Mouse (Mus musculus): Measurements from ENCODE around the gene Barx2. TPM values are rescaled to one million over a fixed set of nuclear protein-coding genes. Genes with fewer than 3 reads are reported as not detected.
A peak's percentile ranks its signal among the peaks of the same experiment; 100 is the strongest.

Gene Barx2
- polyA plus RNA-seq, 1 experiment from 2014 or later: 5.5 TPM

DNA sequence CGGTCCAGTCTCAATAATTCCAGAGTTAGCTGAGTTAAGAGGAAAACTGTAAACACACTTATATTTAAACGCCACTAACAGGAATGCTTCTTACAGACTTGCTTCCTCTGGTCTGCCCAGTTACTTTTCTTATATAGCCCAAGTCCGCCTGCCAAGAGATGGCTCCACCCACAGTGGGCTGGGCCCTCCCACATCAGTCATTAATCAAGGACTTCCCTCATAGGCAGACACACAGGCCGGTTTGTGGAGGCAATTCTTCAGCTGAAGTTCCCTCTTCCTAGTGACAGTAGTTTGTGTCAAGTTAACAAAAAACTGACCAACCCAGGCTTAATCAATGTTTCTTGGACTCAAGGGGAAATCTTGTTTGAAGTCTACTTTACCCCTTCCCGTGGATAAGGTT is 18.4 kb upstream of the Barx2 start:
- no peak for DNase-seq (ENCODE audit: low spot score)
- H3K27me3 ChIP-seq (replicated peaks; ENCODE audit: control insufficient read depth, insufficient read depth, low read length): no peaks in the 10 kb centered on the region

DNA sequence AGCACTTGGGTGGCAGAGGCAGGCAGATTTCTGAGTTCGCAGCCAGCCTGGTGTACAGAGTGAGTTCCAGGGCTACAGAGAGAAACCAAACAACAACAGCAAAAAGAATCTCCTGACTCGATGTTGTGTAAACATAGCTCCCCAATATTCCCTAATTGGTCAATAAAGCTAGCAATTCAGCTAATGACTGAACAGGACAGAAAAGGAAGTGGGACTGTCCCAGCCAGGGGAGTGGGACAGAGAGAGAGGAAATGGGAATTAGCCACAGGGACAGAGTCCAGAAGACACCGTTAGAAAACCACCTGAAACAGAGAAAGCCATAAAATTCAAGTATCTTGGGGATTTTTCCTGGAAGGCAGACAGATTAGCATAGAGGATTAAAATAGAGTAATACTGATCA is 18.0 kb upstream of the Barx2 start:
- H3K4me1 ChIP-seq (ENCODE audit: control insufficient read depth, insufficient read depth, low read length): 0 out of 2 replicates have a peak, but pooled peaks cover 3% of the 10 kb centered on the region
- no peak overlapping the region for H3K27ac ChIP-seq (replicated peaks; ENCODE audit: low read depth, low read length)
- H3K36me3 ChIP-seq (ENCODE audit: control insufficient read depth, insufficient read depth, low read length): no peaks in the 10 kb centered on the region
- H3K27me3 ChIP-seq (replicated peaks; ENCODE audit: control insufficient read depth, insufficient read depth, low read length): no peaks in the 10 kb centered on the region
- DNase-seq (ENCODE audit: low spot score) (no peak), ATAC-seq (ENCODE audit: low read depth) (no peak)
- H3K9ac ChIP-seq (ENCODE audit: low read depth, low read length): no peak overlapping the region
- 65% methylated on average over 3 of the region's 3 CpGs for whole genome bisulfite sequencing
- H3K4me3 ChIP-seq (ENCODE audit: low read depth, low read length): no peak overlapping the region
- no peaks in the 10 kb centered on the region for H3K9me3 ChIP-seq (ENCODE audit: control insufficient read depth, low read length)
- H3K4me2 ChIP-seq (ENCODE audit: low read depth, low read length): no peak overlapping the region

More for the DNA sequence above, 18.4 kb upstream of the Barx2 start:
- 0 out of 2 replicates have a peak, but pooled peaks cover 3% of the 10 kb centered on the region for H3K4me1 ChIP-seq (ENCODE audit: control insufficient read depth, insufficient read depth, low read length)
- no peak overlapping the region for H3K4me2 ChIP-seq (ENCODE audit: low read depth, low read length)
- no peak overlapping the region for H3K9ac ChIP-seq (ENCODE audit: low read depth, low read length)
- H3K27ac ChIP-seq (replicated peaks; ENCODE audit: low read depth, low read length): no peak overlapping the region
- no peaks in the 10 kb centered on the region for H3K36me3 ChIP-seq (ENCODE audit: control insufficient read depth, insufficient read depth, low read length)
- ATAC-seq (ENCODE audit: low read depth): no peak
- WGBS: 58% methylated on average over 5 of the region's 5 CpGs
- H3K9me3 ChIP-seq (ENCODE audit: control insufficient read depth, low read length): no peaks in the 10 kb centered on the region
- no peak overlapping the region for H3K4me3 ChIP-seq (ENCODE audit: low read depth, low read length)

DNA sequence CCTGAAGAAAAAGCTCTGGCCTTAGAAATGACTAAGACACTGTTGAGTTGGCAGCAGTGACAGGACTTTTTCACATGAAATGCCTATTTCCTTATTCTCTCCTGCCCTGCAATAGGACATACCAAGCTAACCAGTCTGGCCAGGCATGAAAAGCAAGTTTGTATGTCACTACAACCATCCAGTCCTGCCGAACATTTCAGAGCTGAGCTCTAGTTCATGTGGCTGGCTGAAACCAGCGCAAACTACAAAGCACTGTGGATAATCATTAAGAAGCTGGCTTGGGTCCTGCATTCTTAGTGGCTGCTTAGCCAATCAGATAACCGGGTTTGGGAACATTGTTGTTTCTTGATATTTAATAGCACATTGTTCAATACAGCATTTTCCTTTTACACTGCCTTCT is 13.5 kb upstream of the Barx2 start:
- H3K27me3 ChIP-seq (replicated peaks; ENCODE audit: control insufficient read depth, insufficient read depth, low read length): 0 out of 2 replicates have a peak, but pooled peaks cover 2% of the 10 kb centered on the region
- peak; percentile 77 for DNase-seq (ENCODE audit: low spot score)

DNA sequence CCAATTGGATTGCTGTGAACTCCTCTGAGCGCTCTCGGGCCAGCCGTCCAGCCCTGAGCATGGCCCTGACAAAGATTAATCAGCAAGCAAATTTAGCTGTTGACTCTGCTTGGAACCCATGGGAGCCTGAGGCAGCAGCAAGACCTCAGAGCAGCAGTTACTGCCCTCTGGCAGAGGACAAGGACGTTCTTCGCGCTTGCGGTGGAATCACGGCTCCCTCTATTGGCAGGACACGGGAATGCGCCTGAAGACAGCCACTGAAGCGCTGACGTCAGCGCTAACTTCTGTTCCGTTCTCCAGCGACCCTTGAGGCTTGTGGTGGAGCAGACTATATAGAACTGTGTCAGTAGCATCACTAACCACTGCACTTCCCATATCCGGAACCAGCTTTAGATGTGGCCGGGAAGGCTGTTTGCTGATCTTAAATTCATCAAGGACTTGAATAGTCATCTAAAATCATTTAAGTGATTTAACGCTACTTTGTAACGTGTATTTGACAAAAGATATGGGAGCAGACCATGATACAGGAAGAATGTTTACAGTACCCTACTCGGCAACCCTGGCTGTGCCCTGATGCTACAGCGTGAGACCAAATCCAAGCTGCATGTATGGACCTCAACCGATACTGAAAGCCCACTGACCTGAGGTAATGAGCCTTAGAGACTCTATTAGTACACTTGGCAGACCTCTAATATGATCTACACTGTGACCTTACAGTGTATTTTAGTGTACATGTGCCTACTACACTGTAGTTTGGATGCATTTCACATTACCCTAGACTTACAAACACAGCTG is 12.8 kb upstream of the Barx2 start:
- Histone ChIP-seq H3K9ac (ENCODE audit: low read depth, low read length) (0 out of 2 replicates have a peak overlapping the region, but pooled peaks have one; percentile 1), H3K4me3 (ENCODE audit: low read depth, low read length) (no peak overlapping the region), H3K9me3 (ENCODE audit: control insufficient read depth, low read length) (no peaks in the 10 kb centered on the region), H3K36me3 (ENCODE audit: control insufficient read depth, insufficient read depth, low read length) (no peaks in the 10 kb centered on the region), H3K4me2 (ENCODE audit: low read depth, low read length) (peak overlapping the region; percentile 43), H3K4me1 (ENCODE audit: control insufficient read depth, insufficient read depth, low read length) (0 out of 2 replicates have a peak, but pooled peaks cover 3% of the 10 kb centered on the region), H3K27me3 (replicated peaks; ENCODE audit: control insufficient read depth, insufficient read depth, low read length) (0 out of 2 replicates have a peak, but pooled peaks cover 2% of the 10 kb centered on the region), H3K27ac (replicated peaks; ENCODE audit: low read depth, low read length) (no peak overlapping the region)
- peak; percentile 86 for DNase-seq (ENCODE audit: low spot score)
- 19% methylated on average over 22 of the region's 22 CpGs for WGBS
- peak; percentile 74 for ATAC-seq (ENCODE audit: low read depth)

More for the DNA sequence above, 13.5 kb upstream of the Barx2 start:
- H3K9ac ChIP-seq (ENCODE audit: low read depth, low read length): no peak overlapping the region
- 0 out of 2 replicates have a peak, but pooled peaks cover 3% of the 10 kb centered on the region for H3K4me1 ChIP-seq (ENCODE audit: control insufficient read depth, insufficient read depth, low read length)
- H3K4me2 ChIP-seq (ENCODE audit: low read depth, low read length): no peak overlapping the region
- no peak overlapping the region for H3K4me3 ChIP-seq (ENCODE audit: low read depth, low read length)
- 53% methylated on average over 3 of the region's 3 CpGs for WGBS
- ATAC-seq (ENCODE audit: low read depth): peak; percentile 69; the same call in 1 of the 2 replicates
- H3K9me3 ChIP-seq (ENCODE audit: control insufficient read depth, low read length): no peaks in the 10 kb centered on the region
- no peaks in the 10 kb centered on the region for H3K36me3 ChIP-seq (ENCODE audit: control insufficient read depth, insufficient read depth, low read length)
- no peak overlapping the region for H3K27ac ChIP-seq (replicated peaks; ENCODE audit: low read depth, low read length)

DNA sequence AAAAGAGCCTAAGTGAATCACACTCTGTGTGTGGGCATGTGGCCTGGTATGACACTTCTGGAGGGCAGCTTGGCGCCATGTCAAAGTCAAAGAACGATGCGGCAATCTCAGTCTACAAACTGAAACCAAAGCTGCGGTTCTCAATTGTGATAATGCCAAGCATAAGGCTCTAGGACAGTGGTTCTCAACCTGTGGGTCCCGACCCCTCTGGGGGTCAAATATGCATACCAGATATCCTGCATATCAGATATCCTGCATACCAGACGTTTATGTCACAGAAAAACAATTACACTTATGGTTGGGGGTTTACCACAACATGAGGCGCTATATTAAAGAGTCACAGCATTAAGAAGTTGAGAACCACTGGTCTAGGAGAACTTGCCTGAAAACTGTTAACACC is 10.3 kb upstream of the Barx2 start:
- peaks cover 16% of the 10 kb centered on the region for H3K27me3 ChIP-seq (replicated peaks; ENCODE audit: control insufficient read depth, insufficient read depth, low read length)
- H3K9ac ChIP-seq (ENCODE audit: low read depth, low read length): no peak overlapping the region
- H3K4me3 ChIP-seq (ENCODE audit: low read depth, low read length): no peak overlapping the region
- no peaks in the 10 kb centered on the region for H3K36me3 ChIP-seq (ENCODE audit: control insufficient read depth, insufficient read depth, low read length)
- 75% methylated on average over 7 of the region's 7 CpGs for WGBS
- no peak overlapping the region for H3K4me2 ChIP-seq (ENCODE audit: low read depth, low read length)
- no peak for ATAC-seq (ENCODE audit: low read depth)
- no peaks in the 10 kb centered on the region for H3K4me1 ChIP-seq (ENCODE audit: control insufficient read depth, insufficient read depth, low read length)
- H3K9me3 ChIP-seq (ENCODE audit: control insufficient read depth, low read length): no peaks in the 10 kb centered on the region
- no peak overlapping the region for H3K27ac ChIP-seq (replicated peaks; ENCODE audit: low read depth, low read length)
- no peak for DNase-seq (ENCODE audit: low spot score)

DNA sequence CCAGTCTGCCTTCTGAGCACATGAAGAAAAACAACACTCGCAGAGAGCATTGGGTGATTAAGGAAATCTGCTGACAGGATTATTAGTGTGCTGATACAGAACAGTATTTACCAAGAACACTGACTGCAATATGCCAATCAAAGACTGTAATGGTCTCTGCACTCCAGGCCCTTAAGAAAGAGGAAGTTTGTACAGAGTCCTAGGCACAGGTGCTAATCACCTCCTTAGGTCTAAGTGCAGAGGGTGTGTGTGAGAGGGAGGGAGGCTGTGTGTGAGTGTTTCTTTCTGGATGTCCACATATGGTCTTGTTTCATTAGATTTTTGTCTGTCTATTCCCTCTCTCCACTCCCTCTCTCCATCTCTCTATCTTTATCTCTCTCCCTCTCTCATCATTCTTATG is 6.5 kb upstream of the Barx2 start:
- peaks cover 49% of the 10 kb centered on the region for H3K27me3 ChIP-seq (replicated peaks; ENCODE audit: control insufficient read depth, insufficient read depth, low read length)
- no peaks in the 10 kb centered on the region for H3K9me3 ChIP-seq (ENCODE audit: control insufficient read depth, low read length)
- H3K27ac ChIP-seq (replicated peaks; ENCODE audit: low read depth, low read length): no peak overlapping the region
- H3K4me3 ChIP-seq (ENCODE audit: low read depth, low read length): no peak overlapping the region
- no peak overlapping the region for H3K4me2 ChIP-seq (ENCODE audit: low read depth, low read length)
- H3K4me1 ChIP-seq (ENCODE audit: control insufficient read depth, insufficient read depth, low read length): 0 out of 2 replicates have a peak, but pooled peaks cover 4% of the 10 kb centered on the region
- no peak overlapping the region for H3K9ac ChIP-seq (ENCODE audit: low read depth, low read length)
- WGBS: 46% methylated on average over 1 of the region's 1 CpGs
- no peaks in the 10 kb centered on the region for H3K36me3 ChIP-seq (ENCODE audit: control insufficient read depth, insufficient read depth, low read length)
- no peak for ATAC-seq (ENCODE audit: low read depth)
- DNase-seq (ENCODE audit: low spot score): no peak

DNA sequence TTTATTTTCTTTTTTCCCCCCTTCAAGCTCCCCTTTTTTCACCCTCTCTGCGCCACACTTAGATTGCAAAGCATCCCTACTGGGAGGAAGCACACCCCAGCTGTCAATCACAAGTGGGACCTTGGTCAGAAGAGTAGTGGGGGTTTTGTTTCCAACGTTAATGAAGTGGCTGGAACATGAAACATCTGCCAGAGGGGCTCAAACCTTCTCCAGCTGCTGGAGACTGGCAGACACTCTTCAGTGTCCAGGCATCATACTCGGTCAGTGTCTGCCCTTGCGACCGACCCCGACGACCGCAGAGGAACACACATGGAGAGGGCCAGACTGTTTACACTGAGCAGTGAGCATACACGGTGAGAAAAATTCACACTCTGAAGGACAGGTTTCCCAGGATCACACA is 3.2 kb upstream of the Barx2 start:
- no peak for DNase-seq (ENCODE audit: low spot score)
- Histone ChIP-seq H3K4me2 (ENCODE audit: low read depth, low read length) (no peak overlapping the region), H3K9ac (ENCODE audit: low read depth, low read length) (no peak overlapping the region), H3K36me3 (ENCODE audit: control insufficient read depth, insufficient read depth, low read length) (no peaks in the 10 kb centered on the region), H3K27me3 (replicated peaks; ENCODE audit: control insufficient read depth, insufficient read depth, low read length) (peaks cover 81% of the 10 kb centered on the region), H3K4me3 (ENCODE audit: low read depth, low read length) (no peak overlapping the region), H3K27ac (replicated peaks; ENCODE audit: low read depth, low read length) (no peak overlapping the region), H3K9me3 (ENCODE audit: control insufficient read depth, low read length) (no peaks in the 10 kb centered on the region), H3K4me1 (ENCODE audit: control insufficient read depth, insufficient read depth, low read length) (0 out of 2 replicates have a peak, but pooled peaks cover 8% of the 10 kb centered on the region)
- no peak for ATAC-seq (ENCODE audit: low read depth)
- WGBS: 6% methylated on average over 9 of the region's 9 CpGs

DNA sequence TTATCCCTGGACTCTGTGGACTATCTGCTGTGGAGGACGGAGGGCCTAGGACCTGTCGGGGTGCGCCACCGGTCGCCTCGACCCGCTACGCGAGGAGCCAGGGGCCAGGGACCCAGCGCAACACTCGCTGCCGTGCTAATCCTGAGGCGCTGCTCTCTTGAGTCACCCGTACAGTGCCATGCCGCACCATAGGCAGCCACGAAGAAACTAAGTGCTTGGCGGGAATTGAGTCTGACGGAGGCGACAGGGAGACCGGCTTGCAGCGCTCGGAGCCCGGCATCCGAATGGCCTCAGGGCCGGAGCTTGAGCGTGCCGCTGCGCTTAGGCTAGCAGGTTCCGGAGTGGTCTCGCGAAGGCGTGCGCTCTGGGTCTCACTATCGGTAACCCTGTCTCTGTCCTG is 1.6 kb upstream of the Barx2 start:
- Histone ChIP-seq H3K27me3 (replicated peaks; ENCODE audit: control insufficient read depth, insufficient read depth, low read length) (peaks cover 94% of the 10 kb centered on the region), H3K4me2 (ENCODE audit: low read depth, low read length) (peak overlapping the region; percentile 97), H3K9me3 (ENCODE audit: control insufficient read depth, low read length) (no peaks in the 10 kb centered on the region), H3K4me1 (ENCODE audit: control insufficient read depth, insufficient read depth, low read length) (0 out of 2 replicates have a peak, but pooled peaks cover 8% of the 10 kb centered on the region), H3K36me3 (ENCODE audit: control insufficient read depth, insufficient read depth, low read length) (no peaks in the 10 kb centered on the region), H3K27ac (replicated peaks; ENCODE audit: low read depth, low read length) (no peak overlapping the region), H3K4me3 (ENCODE audit: low read depth, low read length) (peak overlapping the region; percentile 63), H3K9ac (ENCODE audit: low read depth, low read length) (peak overlapping the region; percentile 45; the same call in 1 of the 2 replicates)
- ATAC-seq (ENCODE audit: low read depth): peak; percentile 23; the same call in 1 of the 2 replicates
- under 1% methylated on average over 28 of the region's 34 CpGs for WGBS
- no peak for DNase-seq (ENCODE audit: low spot score)
